9 mouse cellular contexts compared by ENCODE assay signal in genomic region chr1:89207306-89207705, GRCm38 (mm10).
DNase-seq lines count a peak whose midpoint lies in the region; ATAC-seq and TF ChIP-seq lines count a peak whose summit lies in the region.
"Had no signal": no experiment of that assay in that cellular context is flagged by ENCODE, and none has a peak within 500 bp of the region (broad histone marks: within the 10 kb centered on the region; RNA-seq: fewer than 3 reads in every experiment).

No protein-coding gene starts in this region.

- H3K36me3 ChIP-seq in hindbrain, embryonic 11.5 days (ENCODE audit: control insufficient read depth, insufficient read depth, low read length): no peaks in the 10 kb centered on the region
- no peaks in the 10 kb centered on the region for H3K36me3 ChIP-seq in hindbrain, embryonic 10.5 days
- no peaks in the 10 kb centered on the region for H3K36me3 ChIP-seq in liver, postnatal 0 days (replicated peaks; ENCODE audit: insufficient read depth, low read length)
- H3K36me3 ChIP-seq: neural tube, embryonic 12.5 days had no signal

- H3K4me1 ChIP-seq in hindbrain, embryonic 11.5 days (replicated peaks; ENCODE audit: control insufficient read depth, insufficient read depth, low read length): no peaks in the 10 kb centered on the region
- no peaks in the 10 kb centered on the region; the same call in 1 of the 2 replicates for H3K4me1 ChIP-seq in hindbrain, embryonic 10.5 days (replicated peaks)
- H3K4me1 ChIP-seq in liver, postnatal 0 days (ENCODE audit: insufficient read depth): no peaks in the 10 kb centered on the region
- H3K4me1 ChIP-seq: neural tube, embryonic 12.5 days had no signal

- no peak overlapping the region for H3K4me2 ChIP-seq in hindbrain, embryonic 11.5 days (replicated peaks; ENCODE audit: low read depth, low read length)
- H3K4me2 ChIP-seq in liver, postnatal 0 days (ENCODE audit: low read depth, low read length): no peak overlapping the region
- H3K4me2 ChIP-seq: neural tube, embryonic 12.5 days had no signal

- no peak overlapping the region for H3K4me3 ChIP-seq in hindbrain, embryonic 11.5 days (ENCODE audit: low read depth, low read length)
- H3K4me3 ChIP-seq in hindbrain, embryonic 10.5 days: no peak overlapping the region
- H3K4me3 ChIP-seq in liver, postnatal 0 days (ENCODE audit: low read depth, low read length): no peak overlapping the region
- H3K4me3 ChIP-seq: neural tube, embryonic 12.5 days had no signal

- no peaks in the 10 kb centered on the region for H3K27me3 ChIP-seq in hindbrain, embryonic 11.5 days (ENCODE audit: control insufficient read depth, insufficient read depth, low read length)
- no peaks in the 10 kb centered on the region for H3K27me3 ChIP-seq in hindbrain, embryonic 10.5 days (ENCODE audit: insufficient read depth, poor library complexity, severe bottlenecking)
- no peaks in the 10 kb centered on the region for H3K27me3 ChIP-seq in liver, postnatal 0 days (ENCODE audit: insufficient read depth, low read length)
- H3K27me3 ChIP-seq: neural tube, embryonic 12.5 days had no signal

- peak; percentile 40 for TF ChIP-seq CTCF in liver, postnatal 0 days (IDR thresholded peaks at IDR 0.05; ENCODE audit: low read depth)

- peak; percentile 31 for DNase-seq in hindbrain, embryonic 11.5 days (ENCODE audit: low spot score)
- DNase-seq in hindbrain, embryonic 10.5 days (ENCODE audit: low spot score): no peak
- DNase-seq in liver, postnatal 0 days: no peak
- DNase-seq in liver (no peak), R1 (ENCODE audit: low read depth, low spot score) (peak; percentile 52)
- DNase-seq in forelimb bud, embryonic 11.5 days (ENCODE audit: low read depth, low spot score): peak; percentile 59
- no peak for DNase-seq in thymus, postnatal 4 days
- DNase-seq: thymus, postnatal 14 days had no signal

- WGBS in hindbrain, embryonic 11.5 days: 7% methylated on average over 1 of the region's 1 CpGs
- WGBS in hindbrain, embryonic 10.5 days: 6% methylated on average over 1 of the region's 1 CpGs
- 12% methylated on average over 1 of the region's 1 CpGs for WGBS in liver, postnatal 0 days (ENCODE audit: insufficient replicate concordance)

- no peaks in the 10 kb centered on the region for H3K9me3 ChIP-seq in hindbrain, embryonic 11.5 days (ENCODE audit: control insufficient read depth, low read length)
- no peaks in the 10 kb centered on the region; the same call in 1 of the 2 replicates for H3K9me3 ChIP-seq in hindbrain, embryonic 10.5 days
- H3K9me3 ChIP-seq in liver, postnatal 0 days (ENCODE audit: low read length): no peaks in the 10 kb centered on the region
- H3K9me3 ChIP-seq: neural tube, embryonic 12.5 days had no signal

- H3K9ac ChIP-seq in hindbrain, embryonic 11.5 days (ENCODE audit: low read depth, low read length): no peak overlapping the region
- no peak overlapping the region for H3K9ac ChIP-seq in liver, postnatal 0 days (replicated peaks)
- H3K9ac ChIP-seq: neural tube, embryonic 12.5 days had no signal

- H3K27ac ChIP-seq in hindbrain, embryonic 11.5 days (ENCODE audit: low read depth, low read length): no peak overlapping the region
- H3K27ac ChIP-seq in hindbrain, embryonic 10.5 days: no peak overlapping the region
- no peak overlapping the region for H3K27ac ChIP-seq in liver, postnatal 0 days (ENCODE audit: low read depth)
- H3K27ac ChIP-seq: neural tube, embryonic 12.5 days had no signal

- TF ChIP-seq EP300 in liver, postnatal 0 days (IDR thresholded peaks at IDR 0.05; ENCODE audit: low read depth): no peak

- no peak for ATAC-seq in hindbrain, embryonic 11.5 days (ENCODE audit: low FRiP score)
- ATAC-seq in liver, postnatal 0 days: no peak

Comparison
In these comparisons a context has a peak if more than half of its experiments do, and no peak if none do; other contexts are left out.
1. DNase-seq: peak in hindbrain, embryonic 11.5 days (single experiment), R1 (single experiment) and forelimb bud, embryonic 11.5 days (single experiment); none in hindbrain, embryonic 10.5 days (single experiment), liver, postnatal 0 days (single experiment), liver (single experiment) and thymus, postnatal 4 days (single experiment).